ENCODE assay signal across 8 mouse cellular contexts in genomic region chr13:35189028-35189711, GRCm38 (mm10).
DNase-seq lines count a peak whose midpoint lies in the region; ATAC-seq lines count a peak whose summit lies in the region.

No protein-coding gene starts in this region.

- DNase-seq in MN1 (ENCODE audit: low spot score) = peak; percentile 52
- peak; percentile 45 for DNase-seq in gastrocnemius, postnatal 25 days
- DNase-seq in intestine, embryonic 14.5 days (ENCODE audit: low spot score) = peak; percentile 59
- DNase-seq in left cerebral cortex, postnatal 4 days = peak; percentile 48
- peak; percentile 27 for DNase-seq in midbrain, embryonic 10.5 days (ENCODE audit: low spot score)
- peak; percentile 34 for DNase-seq in spleen, adult 12 weeks (ENCODE audit: low spot score)
- DNase-seq in cerebellum, postnatal 36 days = no peak

- H3K36me3 ChIP-seq in intestine, embryonic 14.5 days (ENCODE audit: control insufficient read depth, insufficient read depth, low read length) = no peaks in the 10 kb centered on the region
- no peaks in the 10 kb centered on the region for H3K36me3 ChIP-seq in midbrain, embryonic 10.5 days

- 29% methylated on average over 16 of the region's 16 CpGs for WGBS in intestine, embryonic 14.5 days
- 67% methylated on average over 16 of the region's 16 CpGs for WGBS in midbrain, embryonic 10.5 days

- ATAC-seq in intestine, embryonic 14.5 days (replicated peaks; ENCODE audit: low FRiP score, low TSS enrichment, low read depth) = peak; percentile 64

- H3K4me3 ChIP-seq in brown adipose tissue, adult 24 weeks (ENCODE audit: insufficient read depth, low read depth, low read length) = peak overlapping the region; percentile 3; the same call in 1 of the 2 replicates
- no peak overlapping the region for H3K4me3 ChIP-seq in intestine, embryonic 14.5 days (ENCODE audit: low read depth, low read length)
- no peak overlapping the region for H3K4me3 ChIP-seq in midbrain, embryonic 10.5 days

- H3K4me1 ChIP-seq in brown adipose tissue, adult 24 weeks (ENCODE audit: control insufficient read depth, insufficient read depth, insufficient read length, low read length) = peaks cover 7% of the 10 kb centered on the region; the same call in 1 of the 2 replicates
- peaks cover 7% of the 10 kb centered on the region; the same call in 1 of the 2 replicates for H3K4me1 ChIP-seq in intestine, embryonic 14.5 days (replicated peaks; ENCODE audit: control insufficient read depth, insufficient read depth, low read length)
- H3K4me1 ChIP-seq in midbrain, embryonic 10.5 days = peaks cover 10% of the 10 kb centered on the region

- H3K27me3 ChIP-seq in intestine, embryonic 14.5 days (replicated peaks; ENCODE audit: control insufficient read depth, insufficient read depth, low read length) = no peaks in the 10 kb centered on the region
- no peaks in the 10 kb centered on the region for H3K27me3 ChIP-seq in midbrain, embryonic 10.5 days (ENCODE audit: low read depth, poor library complexity, severe bottlenecking)

- peak overlapping the region; percentile 34; the same call in 1 of the 2 replicates for H3K27ac ChIP-seq in brown adipose tissue, adult 24 weeks (replicated peaks; ENCODE audit: low read depth, low read length)
- H3K27ac ChIP-seq in intestine, embryonic 14.5 days (ENCODE audit: low read depth) = 0 out of 2 replicates have a peak overlapping the region, but pooled peaks have one; percentile 16
- peak overlapping the region; percentile 20; the same call in 1 of the 2 replicates for H3K27ac ChIP-seq in midbrain, embryonic 10.5 days (replicated peaks)

- peak overlapping the region; percentile 14; the same call in 1 of the 2 replicates for H3K4me2 ChIP-seq in intestine, embryonic 14.5 days (ENCODE audit: low read length)

- H3K9me3 ChIP-seq in intestine, embryonic 14.5 days (ENCODE audit: control insufficient read depth, low read length) = no peaks in the 10 kb centered on the region
- H3K9me3 ChIP-seq in midbrain, embryonic 10.5 days (replicated peaks) = no peaks in the 10 kb centered on the region

- intact Hi-C loops in left cerebral cortex, postnatal 4 days (cut with DNase I) = no loop called here

- no peak overlapping the region for H3K9ac ChIP-seq in intestine, embryonic 14.5 days (ENCODE audit: low read length)

Comparison
In these comparisons a context has a peak if more than half of its experiments do, and no peak if none do; other contexts are left out.
1. DNase-seq: peak in MN1 (single experiment), gastrocnemius, postnatal 25 days (single experiment), intestine, embryonic 14.5 days (single experiment), left cerebral cortex, postnatal 4 days (single experiment), midbrain, embryonic 10.5 days (single experiment) and spleen, adult 12 weeks (single experiment); none in cerebellum, postnatal 36 days (0 of 2).
2. Peak in every context shown above with its lines, with median percentiles within 50 percentile points of each other: H3K27ac ChIP-seq.